Mouse (Mus musculus) forebrain, embryonic 11.5 days (tissue): ENCODE results near the gene Col4a3. TPM values are rescaled to one million over a fixed set of nuclear protein-coding genes. Genes with fewer than 3 reads are reported as not detected.

Experiments
- ATAC-seq: fragments of 200-750 bp; cut with Nextera tagmentation; replicated peaks from 2 replicates; pipeline ENCODE4 v1.8.0; 2017; ENCODE audit warnings: moderate TSS enrichment; ENCODE audit not compliant: low FRiP score
- DNase-seq: peaks from one replicate; pipeline ENCODE4 v3.0.0-alpha.2; 2017; ENCODE audit warnings: low spot score
- H3K27ac ChIP-seq: fragments of 300-500 bp; sonication (generic); 2 replicates; pipeline ENCODE4 v1.5.1; 2014; ENCODE audit warnings: low read depth, low read length
- H3K27me3 ChIP-seq: fragments of 300-500 bp; sonication (generic); 2 replicates; pipeline ENCODE4 v1.6.1; 2014; ENCODE audit warnings: mild to moderate bottlenecking, low read length, mixed read lengths; ENCODE audit not compliant: control insufficient read depth, insufficient read depth
- H3K36me3 ChIP-seq: fragments of 300-500 bp; sonication (generic); 2 replicates; pipeline ENCODE4 v1.6.1; 2014; ENCODE audit warnings: mild to moderate bottlenecking, low read length, moderate library complexity, mixed read lengths; ENCODE audit not compliant: control insufficient read depth, insufficient read depth
- H3K4me1 ChIP-seq: fragments of 300-500 bp; sonication (generic); replicated peaks from 2 replicates; pipeline ENCODE4 v1.6.1; 2014; ENCODE audit warnings: low read length, mixed read lengths; ENCODE audit not compliant: control insufficient read depth, insufficient read depth
- H3K4me2 ChIP-seq: fragments of 300-500 bp; sonication (generic); 2 replicates; pipeline ENCODE4 v1.6.1; 2014; ENCODE audit warnings: low read depth, mild to moderate bottlenecking, low read length, moderate library complexity, mixed read lengths; ENCODE audit not compliant: severe bottlenecking
- H3K4me3 ChIP-seq: fragments of 300-500 bp; sonication (generic); 2 replicates; pipeline ENCODE4 v1.5.1; 2014; ENCODE audit warnings: low read depth, low read length
- H3K9ac ChIP-seq: fragments of 300-500 bp; sonication (generic); 2 replicates; pipeline ENCODE4 v1.6.1; 2014; ENCODE audit warnings: low read length
- H3K9me3 ChIP-seq: fragments of 300-500 bp; sonication (generic); 2 replicates; pipeline ENCODE4 v1.6.1; 2016; ENCODE audit warnings: low read length, mixed read lengths; ENCODE audit not compliant: control insufficient read depth
- WGBS: fragments of 180-500 bp; shearing (Covaris S2); extraction: QIAGEN DNeasy Blood & Tissue Kit; methylation state at CpG from one replicate; pipeline ENCODE4 v1.1.7; 2014; 5-methylcytosine and 5-hydroxymethylcytosine counted together
- polyA plus RNA-seq: library from polyadenylated mRNA; unstranded; fragments of >200 nt; fragmentation: Nextera tagmentation; extraction: Ambion mirVana; gene quantifications from 2 replicates; pipeline ENCODE4 v1.2.1, GENCODE M21; 2014

The Col4a3 gene
- polyA plus RNA-seq, 1 experiment from 2014 or later, result 0.08 TPM

GRCm38 (mm10) chr1:82560223-82560622, 26.5 kb upstream of the Col4a3 start:
- no peak for DNase-seq
- WGBS, result 88% methylated on average over 4 of the region's 4 CpGs

GRCm38 (mm10) chr1:82569405-82569804, 17.3 kb upstream of the Col4a3 start:
- DNase-seq (no peak), ATAC-seq (no peak)
- no peak overlapping the region for H3K4me2 ChIP-seq
- H3K27me3 ChIP-seq, result no peaks in the 10 kb centered on the region
- H3K4me1 ChIP-seq, result no peaks in the 10 kb centered on the region
- no peaks in the 10 kb centered on the region for H3K9me3 ChIP-seq
- no peak overlapping the region for H3K27ac ChIP-seq
- no peak overlapping the region for H3K4me3 ChIP-seq
- 87% methylated on average over 4 of the region's 4 CpGs for WGBS
- no peaks in the 10 kb centered on the region for H3K36me3 ChIP-seq
- no peak overlapping the region for H3K9ac ChIP-seq

More at GRCm38 (mm10) chr1:82560223-82560622, 26.5 kb upstream of the Col4a3 start:
- Histone ChIP-seq H3K27me3 (no peaks in the 10 kb centered on the region), H3K36me3 (no peaks in the 10 kb centered on the region), H3K9me3 (no peaks in the 10 kb centered on the region), H3K4me1 (no peaks in the 10 kb centered on the region), H3K9ac (no peak overlapping the region), H3K27ac (no peak overlapping the region), H3K4me3 (no peak overlapping the region), H3K4me2 (no peak overlapping the region)
- ATAC-seq, result no peak

- H3K9me3 ChIP-seq, result no peaks in the 10 kb centered on the region
- H3K27ac ChIP-seq, result no peak overlapping the region
- no peaks in the 10 kb centered on the region for H3K27me3 ChIP-seq
- ATAC-seq, result no peak
- no peaks in the 10 kb centered on the region for H3K36me3 ChIP-seq
- H3K9ac ChIP-seq, result no peak overlapping the region
- no peak overlapping the region for H3K4me2 ChIP-seq
- WGBS, result 79% methylated on average over 1 of the region's 1 CpGs
- no peaks in the 10 kb centered on the region for H3K4me1 ChIP-seq
- DNase-seq, result no peak
- H3K4me3 ChIP-seq, result no peak overlapping the region
Observed at GRCm38 (mm10) chr1:82571758-82572157, 15.0 kb upstream of the Col4a3 start.

GRCm38 (mm10) chr1:82575681-82576080, 11.0 kb upstream of the Col4a3 start:
- Histone ChIP-seq H3K27ac (no peak overlapping the region), H3K4me2 (no peak overlapping the region), H3K9ac (no peak overlapping the region), H3K4me3 (no peak overlapping the region), H3K9me3 (no peaks in the 10 kb centered on the region), H3K4me1 (no peaks in the 10 kb centered on the region), H3K27me3 (no peaks in the 10 kb centered on the region), H3K36me3 (no peaks in the 10 kb centered on the region)
- DNase-seq (no peak), ATAC-seq (no peak)
- 89% methylated on average over 3 of the region's 3 CpGs for WGBS

GRCm38 (mm10) chr1:82576182-82576581, 10.5 kb upstream of the Col4a3 start:
- Histone ChIP-seq H3K27me3 (no peaks in the 10 kb centered on the region), H3K9me3 (no peaks in the 10 kb centered on the region), H3K4me2 (no peak overlapping the region), H3K9ac (no peak overlapping the region), H3K4me1 (no peaks in the 10 kb centered on the region), H3K36me3 (no peaks in the 10 kb centered on the region), H3K27ac (no peak overlapping the region), H3K4me3 (no peak overlapping the region)
- no peak for ATAC-seq
- WGBS, result 85% methylated on average over 2 of the region's 2 CpGs
- DNase-seq, result no peak

GRCm38 (mm10) chr1:82577339-82577738, 9.4 kb upstream of the Col4a3 start:
- H3K4me3 ChIP-seq, result no peak overlapping the region
- no peak overlapping the region for H3K27ac ChIP-seq
- H3K9ac ChIP-seq, result no peak overlapping the region
- no peaks in the 10 kb centered on the region for H3K27me3 ChIP-seq
- no peak for ATAC-seq
- 96% methylated on average over 10 of the region's 10 CpGs for WGBS
- no peak for DNase-seq
- H3K36me3 ChIP-seq, result no peaks in the 10 kb centered on the region
- no peaks in the 10 kb centered on the region for H3K4me1 ChIP-seq
- no peak overlapping the region for H3K4me2 ChIP-seq
- no peaks in the 10 kb centered on the region for H3K9me3 ChIP-seq

- 86% methylated on average over 3 of the region's 3 CpGs for WGBS
- H3K36me3 ChIP-seq, result no peaks in the 10 kb centered on the region
- H3K4me3 ChIP-seq, result no peak overlapping the region
- no peak overlapping the region for H3K4me2 ChIP-seq
- H3K9ac ChIP-seq, result no peak overlapping the region
- ATAC-seq (no peak), DNase-seq (no peak)
- no peak overlapping the region for H3K27ac ChIP-seq
- H3K4me1 ChIP-seq, result no peaks in the 10 kb centered on the region
- no peaks in the 10 kb centered on the region for H3K27me3 ChIP-seq
- H3K9me3 ChIP-seq, result no peaks in the 10 kb centered on the region
Observed at GRCm38 (mm10) chr1:82577915-82578314, 8.8 kb upstream of the Col4a3 start.

GRCm38 (mm10) chr1:82578320-82578719, 8.4 kb upstream of the Col4a3 start:
- ATAC-seq, result no peak
- H3K36me3 ChIP-seq, result no peaks in the 10 kb centered on the region
- H3K9ac ChIP-seq, result no peak overlapping the region
- H3K4me2 ChIP-seq, result no peak overlapping the region
- H3K4me1 ChIP-seq, result no peaks in the 10 kb centered on the region
- no peaks in the 10 kb centered on the region for H3K9me3 ChIP-seq
- DNase-seq, result no peak
- H3K27ac ChIP-seq, result no peak overlapping the region
- no peaks in the 10 kb centered on the region for H3K27me3 ChIP-seq
- 77% methylated on average over 4 of the region's 4 CpGs for WGBS
- no peak overlapping the region for H3K4me3 ChIP-seq

GRCm38 (mm10) chr1:82585981-82586380, 740 bp upstream of the Col4a3 start:
- peak overlapping the region; percentile 48; the same call in 1 of the 2 replicates for H3K9ac ChIP-seq
- no peaks in the 10 kb centered on the region; the same call in 1 of the 2 replicates for H3K4me1 ChIP-seq
- no peaks in the 10 kb centered on the region for H3K9me3 ChIP-seq
- 75% methylated on average over 7 of the region's 7 CpGs for WGBS
- no peak for ATAC-seq
- 0 out of 2 replicates have a peak, but pooled peaks cover 2% of the 10 kb centered on the region for H3K27me3 ChIP-seq
- H3K4me2 ChIP-seq, result no peak overlapping the region
- no peaks in the 10 kb centered on the region for H3K36me3 ChIP-seq
- no peak for DNase-seq
- no peak overlapping the region for H3K4me3 ChIP-seq
- H3K27ac ChIP-seq, result no peak overlapping the region
